Mouse (Mus musculus) kidney, postnatal 0 days (tissue): ENCODE measurements around the gene Vgll4. TPM values are rescaled to one million over a fixed set of nuclear protein-coding genes. Genes with fewer than 3 reads are reported as not detected.

ENCODE experiments used
- ATAC-seq: fragments of 200-750 bp; cut with Nextera tagmentation; replicated peaks from 2 replicates; pipeline ENCODE4 v1.8.0; 2017; ENCODE audit warnings: low read depth, moderate number of reproducible peaks, moderate TSS enrichment, moderate library complexity; ENCODE audit not compliant: low FRiP score
- DNase-seq: peaks from one replicate; pipeline ENCODE4 v3.0.0-alpha.2; 2016; ENCODE audit warnings: low spot score
- H3K27ac ChIP-seq: fragments of 300-500 bp; sonication (generic); 2 replicates; pipeline ENCODE4 v1.5.1; 2014; ENCODE audit warnings: mild to moderate bottlenecking
- H3K27me3 ChIP-seq: fragments of 300-500 bp; sonication (generic); 2 replicates; pipeline ENCODE4 v1.6.1; 2014; ENCODE audit warnings: low read length, mixed read lengths; ENCODE audit not compliant: insufficient read depth
- H3K36me3 ChIP-seq: fragments of 300-500 bp; sonication (generic); 2 replicates; pipeline ENCODE4 v1.6.1; 2014; ENCODE audit warnings: low read length, mixed read lengths; ENCODE audit not compliant: insufficient read depth
- H3K4me1 ChIP-seq: fragments of 300-500 bp; sonication (generic); replicated peaks from 2 replicates; pipeline ENCODE4 v1.6.1; 2014; ENCODE audit warnings: antibody characterized with exemption, low read length, mixed read lengths; ENCODE audit not compliant: insufficient read depth
- H3K4me2 ChIP-seq: fragments of 300-500 bp; sonication (generic); 2 replicates; pipeline ENCODE4 v1.6.1; 2014; ENCODE audit warnings: mild to moderate bottlenecking, low read length, moderate library complexity, mixed read lengths
- H3K4me3 ChIP-seq: fragments of 300-500 bp; sonication (generic); replicated peaks from 2 replicates; pipeline ENCODE4 v1.5.1; 2014; ENCODE audit warnings: low read depth, low read length
- H3K9ac ChIP-seq: fragments of 300-500 bp; sonication (generic); 2 replicates; pipeline ENCODE4 v1.6.1; 2014; ENCODE audit warnings: low read depth, low read length
- H3K9me3 ChIP-seq: fragments of 300-500 bp; sonication (generic); replicated peaks from 2 replicates; pipeline ENCODE4 v1.6.1; 2016; ENCODE audit warnings: low read length, inconsistent platforms, mixed read lengths
- CTCF ChIP-seq: IDR thresholded peaks from 2 replicates; pipeline ENCODE4 v1.5.1; 2016; ENCODE audit warnings: antibody characterized with exemption, low read depth, mild to moderate bottlenecking, moderate library complexity
- WGBS: fragments of 180-500 bp; shearing (Covaris S2); extraction: QIAGEN DNeasy Blood & Tissue Kit; methylation state at CpG from one replicate; pipeline ENCODE4 v1.1.7; 2014; 5-methylcytosine and 5-hydroxymethylcytosine counted together
- polyA plus RNA-seq: library from polyadenylated mRNA; unstranded; fragments of >200 nt; fragmentation: Nextera tagmentation; extraction: Ambion mirVana; gene quantifications from 2 replicates; pipeline ENCODE4 v1.2.1, GENCODE M21; 2015

Gene Vgll4
- polyA plus RNA-seq, 1 experiment from 2014 or later, result 97.2 TPM

GRCm38 (mm10) chr6:114876546-114876945, 93.2 kb downstream of the Vgll4 start:
- Histone ChIP-seq H3K9ac (0 out of 2 replicates have a peak overlapping the region, but pooled peaks have one; percentile 9), H3K36me3 (no peaks in the 10 kb centered on the region), H3K4me2 (no peak overlapping the region), H3K4me3 (no peak overlapping the region), H3K27me3 (no peaks in the 10 kb centered on the region), H3K4me1 (peaks cover 75% of the 10 kb centered on the region), H3K9me3 (no peaks in the 10 kb centered on the region), H3K27ac (peak overlapping the region; percentile 98)
- no peak for TF ChIP-seq CTCF
- DNase-seq (no peak), ATAC-seq (no peak)
- 39% methylated on average over 6 of the region's 6 CpGs for WGBS

GRCm38 (mm10) chr6:114876033-114876432, 93.8 kb downstream of the Vgll4 start:
- Histone ChIP-seq H3K4me3 (no peak overlapping the region), H3K9ac (peak overlapping the region; percentile 6), H3K36me3 (no peaks in the 10 kb centered on the region), H3K27me3 (no peaks in the 10 kb centered on the region), H3K4me1 (peaks cover 73% of the 10 kb centered on the region), H3K27ac (peak overlapping the region; percentile 98), H3K4me2 (no peak overlapping the region), H3K9me3 (no peaks in the 10 kb centered on the region)
- DNase-seq (no peak), ATAC-seq (no peak)
- TF ChIP-seq CTCF, result no peak
- WGBS, result 15% methylated on average over 4 of the region's 4 CpGs

DNA sequence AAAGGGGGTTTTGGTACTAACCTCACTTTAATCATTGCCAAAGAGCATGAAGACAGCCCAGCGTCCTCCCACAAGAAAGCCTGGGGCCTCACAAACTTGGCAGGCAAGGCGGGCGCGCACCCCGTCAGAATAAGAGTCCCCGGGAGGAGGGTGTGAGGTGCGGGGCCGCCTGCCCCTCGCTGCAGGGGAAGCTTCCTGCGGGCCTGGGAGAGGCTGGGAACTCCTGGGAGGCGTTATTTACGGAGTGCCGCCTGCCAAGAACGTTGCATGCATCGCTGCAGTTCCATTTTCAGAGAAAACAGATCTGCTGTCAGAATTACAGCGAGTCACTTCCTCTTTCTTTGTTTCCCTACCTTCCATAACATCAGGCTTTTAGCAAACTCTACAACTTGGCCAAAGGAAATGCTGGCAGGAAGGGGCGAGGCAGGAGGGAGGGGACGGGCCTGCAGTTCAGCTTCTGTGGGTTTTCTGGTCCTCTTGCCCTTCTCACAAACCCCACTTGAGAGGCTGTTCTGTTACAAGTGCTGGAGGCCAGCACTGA, 94.7 kb downstream of the Vgll4 start:
- peak overlapping the region; percentile 98 for H3K27ac ChIP-seq
- no peaks in the 10 kb centered on the region for H3K27me3 ChIP-seq
- TF ChIP-seq CTCF, result peak; percentile 6; the same call in 1 of the 2 replicates
- peak overlapping the region; percentile 86 for H3K4me2 ChIP-seq
- ATAC-seq (peak; percentile 87), DNase-seq (peak; percentile 97)
- H3K9me3 ChIP-seq, result no peaks in the 10 kb centered on the region
- WGBS, result 0% methylated on average over 18 of the region's 18 CpGs
- H3K4me3 ChIP-seq, result peak overlapping the region; percentile 39
- H3K36me3 ChIP-seq, result no peaks in the 10 kb centered on the region
- peak overlapping the region; percentile 64 for H3K9ac ChIP-seq
- H3K4me1 ChIP-seq, result peaks cover 73% of the 10 kb centered on the region

DNA sequence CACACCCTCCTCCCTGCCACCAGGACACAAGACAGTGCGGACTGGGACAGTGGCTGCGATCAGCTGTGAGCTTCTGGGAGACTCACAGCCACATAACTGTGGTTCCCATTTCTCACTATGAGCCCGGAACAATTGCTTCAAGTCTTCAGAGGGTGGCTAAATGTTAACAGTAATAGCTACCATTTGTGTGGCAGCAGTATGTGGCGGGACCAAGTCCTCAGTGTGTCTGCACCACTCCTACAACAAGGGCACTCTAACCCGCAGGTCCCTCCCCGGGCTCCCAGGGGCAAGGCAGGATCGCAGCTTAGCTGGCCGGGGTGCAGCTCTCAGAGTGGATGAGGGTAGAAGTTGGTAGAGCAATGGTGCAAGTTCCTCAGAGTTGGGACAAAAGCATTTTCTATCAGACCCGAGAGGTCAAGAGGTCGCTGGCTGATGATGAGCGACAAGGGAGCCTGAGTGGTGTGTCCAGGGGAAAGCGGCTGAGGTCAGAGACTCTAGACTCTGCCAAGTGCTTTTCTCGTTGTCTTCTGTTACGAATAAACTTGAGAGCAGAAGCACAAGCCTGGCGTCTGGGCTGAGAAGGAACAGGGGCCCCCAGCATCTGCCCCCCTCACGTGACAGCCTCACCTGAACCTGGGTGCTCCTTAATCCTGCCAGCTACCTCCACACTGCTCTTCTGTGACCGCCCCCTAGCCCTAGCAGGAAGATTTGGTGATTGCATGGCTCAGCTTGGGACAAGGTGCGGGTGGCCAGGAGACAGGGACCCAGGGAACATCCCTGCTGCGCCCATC, 95.5 kb downstream of the Vgll4 start:
- WGBS, result 4% methylated on average over 19 of the region's 19 CpGs
- peak overlapping the region; percentile 98 for H3K27ac ChIP-seq
- DNase-seq, result peak; percentile 40

GRCm38 (mm10) chr6:114873808-114874137, 96.0 kb downstream of the Vgll4 start:
- no peak for TF ChIP-seq CTCF
- Histone ChIP-seq H3K4me2 (peak overlapping the region; percentile 86), H3K4me1 (peaks cover 61% of the 10 kb centered on the region), H3K4me3 (peak overlapping the region; percentile 39; the same call in 1 of the 2 replicates), H3K9ac (peak overlapping the region; percentile 64; the same call in 1 of the 2 replicates), H3K36me3 (no peaks in the 10 kb centered on the region), H3K27ac (peak overlapping the region; percentile 98), H3K27me3 (no peaks in the 10 kb centered on the region), H3K9me3 (no peaks in the 10 kb centered on the region)
- no peak for DNase-seq
- ATAC-seq, result no peak
- 43% methylated on average over 3 of the region's 3 CpGs for WGBS

More for the DNA sequence above, 95.5 kb downstream of the Vgll4 start:
- H3K9me3 ChIP-seq, result no peaks in the 10 kb centered on the region
- peak overlapping the region; percentile 39 for H3K4me3 ChIP-seq
- peak; percentile 42 for TF ChIP-seq CTCF
- H3K27me3 ChIP-seq, result no peaks in the 10 kb centered on the region
- H3K4me2 ChIP-seq, result peak overlapping the region; percentile 86
- peaks cover 66% of the 10 kb centered on the region for H3K4me1 ChIP-seq
- peak; percentile 65 for ATAC-seq
- H3K9ac ChIP-seq, result peak overlapping the region; percentile 64
- no peaks in the 10 kb centered on the region for H3K36me3 ChIP-seq

DNA sequence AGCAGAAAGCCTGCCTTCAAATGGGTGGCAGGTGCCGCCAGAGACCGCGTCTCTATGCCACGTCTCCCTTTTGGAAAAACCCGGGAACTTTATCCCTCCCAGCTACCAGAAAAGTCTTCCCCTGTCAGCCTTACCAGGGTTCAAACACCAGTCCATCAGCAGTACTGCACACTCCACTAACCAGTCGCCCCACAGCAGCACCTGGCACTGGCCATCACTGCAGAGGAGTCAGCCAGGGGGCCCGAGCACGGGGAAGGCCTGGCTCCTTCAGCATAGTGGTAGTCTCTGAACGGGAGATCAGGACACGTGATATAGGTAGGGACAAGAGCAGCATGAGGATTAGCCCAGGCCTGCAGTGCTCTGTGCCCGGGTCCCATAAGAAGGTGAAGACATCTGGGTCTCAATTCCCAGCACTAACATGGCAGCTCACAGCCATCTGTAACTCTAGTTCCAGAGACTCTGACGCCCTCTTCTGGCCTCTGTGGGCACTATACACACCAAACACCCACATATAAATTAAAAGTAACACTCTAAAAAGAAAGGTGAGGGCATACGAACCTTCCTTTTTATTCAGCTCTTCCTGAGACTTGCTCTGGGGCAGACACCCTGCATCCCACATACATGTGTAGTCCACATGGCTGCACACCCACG, 98.7 kb downstream of the Vgll4 start:
- no peak overlapping the region for H3K27ac ChIP-seq
- H3K9ac ChIP-seq, result no peak overlapping the region
- no peak for DNase-seq
- H3K4me2 ChIP-seq, result no peak overlapping the region
- peaks cover 39% of the 10 kb centered on the region for H3K4me1 ChIP-seq
- 0 out of 2 replicates have a peak, but pooled peaks cover 3% of the 10 kb centered on the region for H3K36me3 ChIP-seq
- 84% methylated on average over 14 of the region's 14 CpGs for WGBS
- H3K4me3 ChIP-seq, result no peak overlapping the region
- H3K27me3 ChIP-seq, result no peaks in the 10 kb centered on the region
- no peak for ATAC-seq
- TF ChIP-seq CTCF, result peak; percentile 31; the same call in 1 of the 2 replicates
- no peaks in the 10 kb centered on the region for H3K9me3 ChIP-seq
